Mouse (Mus musculus) embryonic facial prominence, embryonic 14.5 days (tissue): Measurements from ENCODE around the gene Selenof. TPM values are rescaled to one million over a fixed set of nuclear protein-coding genes. Genes with fewer than 3 reads are reported as not detected.
A peak's percentile ranks its signal among the peaks of the same experiment; 100 is the strongest.

Source experiments
- ATAC-seq: fragments of 200-750 bp; cut with Nextera tagmentation; 2 replicates; pipeline ENCODE4 v1.8.0; 2017; ENCODE audit warnings: low read depth, moderate number of reproducible peaks, moderate TSS enrichment
- DNase-seq: peaks from one replicate; pipeline ENCODE4 v3.0.0-alpha.2; 2015; ENCODE audit warnings: low spot score
- H3K27ac ChIP-seq: fragments of 300-500 bp; sonication (generic); replicated peaks from 2 replicates; pipeline ENCODE4 v1.5.1; 2014; ENCODE audit warnings: low read depth, mild to moderate bottlenecking, low read length, moderate library complexity
- H3K27me3 ChIP-seq: fragments of 300-500 bp; sonication (generic); replicated peaks from 2 replicates; pipeline ENCODE4 v1.6.1; 2014; ENCODE audit warnings: low read length; ENCODE audit not compliant: control insufficient read depth, insufficient read depth
- H3K36me3 ChIP-seq: fragments of 300-500 bp; sonication (generic); 2 replicates; pipeline ENCODE4 v1.6.1; 2014; ENCODE audit warnings: low read length, mixed read lengths; ENCODE audit not compliant: control insufficient read depth, insufficient read depth
- H3K4me1 ChIP-seq: fragments of 300-500 bp; sonication (generic); 2 replicates; pipeline ENCODE4 v1.6.1; 2014; ENCODE audit warnings: antibody characterized with exemption, low read length; ENCODE audit not compliant: control insufficient read depth, insufficient read depth
- H3K4me2 ChIP-seq: fragments of 300-500 bp; sonication (generic); 2 replicates; pipeline ENCODE4 v1.6.1; 2014; ENCODE audit warnings: low read depth, mild to moderate bottlenecking, low read length, moderate library complexity, mixed read lengths
- H3K4me3 ChIP-seq: fragments of 300-500 bp; sonication (generic); 2 replicates; pipeline ENCODE4 v1.5.1; 2014; ENCODE audit warnings: low read depth, mild to moderate bottlenecking, low read length
- H3K9ac ChIP-seq: fragments of 300-500 bp; sonication (generic); 2 replicates; pipeline ENCODE4 v1.6.1; 2014; ENCODE audit warnings: low read depth, mild to moderate bottlenecking, low read length, moderate library complexity, mixed read lengths
- H3K9me3 ChIP-seq: fragments of 300-500 bp; sonication (generic); 2 replicates; pipeline ENCODE4 v1.6.1; 2016; ENCODE audit warnings: low read length; ENCODE audit not compliant: control insufficient read depth
- WGBS: fragments of 180-500 bp; shearing (Covaris S2); extraction: QIAGEN DNeasy Blood & Tissue Kit; methylation state at CpG from one replicate; pipeline ENCODE4 v1.1.7; 2014; 5-methylcytosine and 5-hydroxymethylcytosine counted together
- polyA plus RNA-seq: library from polyadenylated mRNA; unstranded; fragments of >200 nt; fragmentation: Nextera tagmentation; extraction: Ambion mirVana; gene quantifications from 2 replicates; pipeline ENCODE4 v1.2.1, GENCODE M21; 2014

The Selenof gene
- polyA plus RNA-seq, 1 experiment from 2014 or later = 561 TPM

- DNase-seq (no peak), ATAC-seq (no peak)
- no peak overlapping the region for H3K4me3 ChIP-seq
- peaks cover 67% of the 10 kb centered on the region for H3K36me3 ChIP-seq
- 83% methylated on average over 5 of the region's 5 CpGs for WGBS
- no peak overlapping the region for H3K4me2 ChIP-seq
- no peak overlapping the region for H3K9ac ChIP-seq
- H3K27me3 ChIP-seq = no peaks in the 10 kb centered on the region
- H3K27ac ChIP-seq = no peak overlapping the region
- peaks cover 2% of the 10 kb centered on the region; the same call in 1 of the 2 replicates for H3K4me1 ChIP-seq
- H3K9me3 ChIP-seq = no peaks in the 10 kb centered on the region
Observed at GRCm38 (mm10) chr3:144583789-144584188, 13.7 kb downstream of the Selenof start.

- DNase-seq (no peak), ATAC-seq (peak; percentile 10; the same call in 1 of the 2 replicates)
- Histone ChIP-seq H3K9me3 (no peaks in the 10 kb centered on the region), H3K27ac (no peak overlapping the region), H3K36me3 (peaks cover 60% of the 10 kb centered on the region), H3K4me3 (no peak overlapping the region), H3K4me2 (no peak overlapping the region), H3K27me3 (no peaks in the 10 kb centered on the region), H3K9ac (no peak overlapping the region), H3K4me1 (peaks cover 2% of the 10 kb centered on the region; the same call in 1 of the 2 replicates)
- 78% methylated on average over 6 of the region's 6 CpGs for WGBS
Observed at GRCm38 (mm10) chr3:144584789-144585553, 14.9 kb downstream of the Selenof start.

- Histone ChIP-seq H3K4me3 (no peak overlapping the region), H3K9me3 (no peaks in the 10 kb centered on the region), H3K4me1 (peaks cover 2% of the 10 kb centered on the region; the same call in 1 of the 2 replicates), H3K4me2 (no peak overlapping the region), H3K9ac (no peak overlapping the region), H3K27ac (peak overlapping the region; percentile 70), H3K27me3 (no peaks in the 10 kb centered on the region), H3K36me3 (peaks cover 59% of the 10 kb centered on the region)
- peak; percentile 39; the same call in 1 of the 2 replicates for ATAC-seq
- peak; percentile 45 for DNase-seq
- 71% methylated on average over 7 of the region's 7 CpGs for WGBS
Observed at GRCm38 (mm10) chr3:144586731-144587130, 16.6 kb downstream of the Selenof start.

- no peak overlapping the region for H3K27ac ChIP-seq
- no peaks in the 10 kb centered on the region for H3K9me3 ChIP-seq
- H3K36me3 ChIP-seq = peaks cover 45% of the 10 kb centered on the region
- H3K9ac ChIP-seq = no peak overlapping the region
- ATAC-seq = no peak
- WGBS = 88% methylated on average over 8 of the region's 8 CpGs
- no peaks in the 10 kb centered on the region for H3K27me3 ChIP-seq
- H3K4me1 ChIP-seq = 0 out of 2 replicates have a peak, but pooled peaks cover 2% of the 10 kb centered on the region
- DNase-seq = no peak
- no peak overlapping the region for H3K4me2 ChIP-seq
- H3K4me3 ChIP-seq = no peak overlapping the region
Observed at GRCm38 (mm10) chr3:144589189-144589890, 19.2 kb downstream of the Selenof start.

GRCm38 (mm10) chr3:144592992-144593785, 23.1 kb downstream of the Selenof start:
- Histone ChIP-seq H3K36me3 (peaks cover 48% of the 10 kb centered on the region), H3K4me1 (no peaks in the 10 kb centered on the region), H3K27me3 (no peaks in the 10 kb centered on the region), H3K9me3 (no peaks in the 10 kb centered on the region), H3K4me3 (no peak overlapping the region), H3K9ac (no peak overlapping the region), H3K27ac (no peak overlapping the region), H3K4me2 (no peak overlapping the region)
- peak; percentile 33 for DNase-seq
- peak; percentile 50; the same call in 1 of the 2 replicates for ATAC-seq
- 83% methylated on average over 9 of the region's 9 CpGs for WGBS

GRCm38 (mm10) chr3:144597121-144597520, 27.0 kb downstream of the Selenof start:
- 85% methylated on average over 4 of the region's 4 CpGs for WGBS
- no peak overlapping the region for H3K4me3 ChIP-seq
- no peak for DNase-seq

GRCm38 (mm10) chr3:144597790-144598467, 27.8 kb downstream of the Selenof start:
- WGBS = 83% methylated on average over 12 of the region's 12 CpGs
- no peak overlapping the region for H3K9ac ChIP-seq
- ATAC-seq (no peak), DNase-seq (no peak)
- no peaks in the 10 kb centered on the region for H3K9me3 ChIP-seq
- H3K4me1 ChIP-seq = no peaks in the 10 kb centered on the region
- peaks cover 45% of the 10 kb centered on the region for H3K36me3 ChIP-seq
- no peaks in the 10 kb centered on the region for H3K27me3 ChIP-seq
- H3K4me3 ChIP-seq = no peak overlapping the region
- no peak overlapping the region for H3K27ac ChIP-seq
- no peak overlapping the region for H3K4me2 ChIP-seq

More at GRCm38 (mm10) chr3:144597121-144597520, 27.0 kb downstream of the Selenof start:
- Histone ChIP-seq H3K36me3 (peaks cover 46% of the 10 kb centered on the region), H3K27ac (no peak overlapping the region), H3K9me3 (no peaks in the 10 kb centered on the region), H3K4me1 (no peaks in the 10 kb centered on the region), H3K4me2 (no peak overlapping the region), H3K9ac (no peak overlapping the region), H3K27me3 (no peaks in the 10 kb centered on the region)
- no peak for ATAC-seq

GRCm38 (mm10) chr3:144602413-144602812, 32.3 kb downstream of the Selenof start:
- ATAC-seq (no peak), DNase-seq (no peak)
- no peak overlapping the region for H3K27ac ChIP-seq
- H3K9ac ChIP-seq = no peak overlapping the region
- 58% methylated on average over 4 of the region's 4 CpGs for WGBS
- peaks cover 29% of the 10 kb centered on the region for H3K36me3 ChIP-seq
- no peak overlapping the region for H3K4me2 ChIP-seq
- no peaks in the 10 kb centered on the region for H3K4me1 ChIP-seq
- no peaks in the 10 kb centered on the region for H3K27me3 ChIP-seq
- no peak overlapping the region for H3K4me3 ChIP-seq
- H3K9me3 ChIP-seq = no peaks in the 10 kb centered on the region
